27 mouse cellular contexts compared by ENCODE assay signal in the genomic region with DNA sequence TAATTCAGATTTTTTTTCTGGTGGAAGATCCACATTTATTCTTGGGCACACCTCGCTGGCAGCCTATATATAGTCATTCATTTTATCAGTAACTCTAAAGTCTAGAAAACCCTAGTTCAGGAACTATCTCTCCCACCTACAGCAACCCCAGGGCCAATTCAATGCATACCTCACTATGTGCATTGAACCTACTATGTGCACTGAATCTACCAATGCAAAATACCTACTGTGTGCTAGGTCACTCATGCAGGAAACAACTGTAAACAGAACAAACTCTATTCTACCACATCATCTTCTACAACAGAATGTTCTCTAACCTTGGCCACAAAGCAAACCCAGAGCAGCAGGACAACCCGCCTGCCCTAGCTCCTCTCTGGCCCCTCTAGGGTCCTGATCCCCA.
"Had no signal": no experiment of that assay in that cellular context is flagged by ENCODE, and none has a peak within 500 bp of the region (broad histone marks: within the 10 kb centered on the region; RNA-seq: fewer than 3 reads in every experiment).

No protein-coding gene starts in this region.

- DNase-seq: cerebellum, adult 8-10 months; cerebellum, adult 9-10 months; cerebellum, adult 9-11 months; cerebellum, postnatal 14 days; cerebellum, postnatal 25 days; cerebellum, postnatal 36 days; embryo, embryonic 11 days; forebrain, postnatal 0 days; gastrocnemius, adult 2 months; gastrocnemius, postnatal 10 days; gastrocnemius, postnatal 14 days; gastrocnemius, postnatal 25 days; gastrocnemius, postnatal 36 days; heart, adult 18-20 months; heart, adult 2 months had no signal

- H3K36me3 ChIP-seq: embryonic facial prominence, embryonic 10.5 days; embryonic facial prominence, embryonic 12.5 days; embryonic facial prominence, embryonic 13.5 days; embryonic facial prominence, embryonic 15.5 days; forebrain, embryonic 10.5 days; forebrain, embryonic 15.5 days; heart, embryonic 10.5 days had no signal

- H3K4me2 ChIP-seq: embryonic facial prominence, embryonic 12.5 days; embryonic facial prominence, embryonic 13.5 days; embryonic facial prominence, embryonic 15.5 days; forebrain, embryonic 13.5 days; forebrain, embryonic 15.5 days; heart, embryonic 11.5 days had no signal

- H3K27ac ChIP-seq: embryonic facial prominence, embryonic 10.5 days; embryonic facial prominence, embryonic 12.5 days; embryonic facial prominence, embryonic 13.5 days; embryonic facial prominence, embryonic 15.5 days; forebrain, embryonic 10.5 days; forebrain, embryonic 13.5 days; forebrain, embryonic 15.5 days; gastrocnemius, adult 2 months; heart, adult 2 months; heart, embryonic 10.5 days had no signal

- H3K9me3 ChIP-seq: embryonic facial prominence, embryonic 10.5 days; embryonic facial prominence, embryonic 12.5 days; embryonic facial prominence, embryonic 13.5 days; embryonic facial prominence, embryonic 15.5 days; forebrain, embryonic 10.5 days; forebrain, embryonic 13.5 days; forebrain, embryonic 15.5 days; heart, embryonic 10.5 days had no signal

- H3K9ac ChIP-seq: embryonic facial prominence, embryonic 12.5 days; embryonic facial prominence, embryonic 13.5 days; embryonic facial prominence, embryonic 15.5 days; forebrain, embryonic 13.5 days; forebrain, embryonic 15.5 days; forebrain, postnatal 0 days had no signal

- ATAC-seq: forebrain, embryonic 13.5 days; forebrain, embryonic 14.5 days; forebrain, embryonic 15.5 days; forebrain, embryonic 16.5 days; forebrain, postnatal 0 days had no signal

- H3K27me3 ChIP-seq: embryonic facial prominence, embryonic 12.5 days; embryonic facial prominence, embryonic 13.5 days; embryonic facial prominence, embryonic 15.5 days; forebrain, embryonic 15.5 days had no signal

- H3K4me3 ChIP-seq: embryonic facial prominence, embryonic 10.5 days; embryonic facial prominence, embryonic 12.5 days; embryonic facial prominence, embryonic 13.5 days; embryonic facial prominence, embryonic 15.5 days; erythroblast, embryonic 14.5 days; forebrain, embryonic 10.5 days; forebrain, embryonic 13.5 days; forebrain, embryonic 15.5 days; gastrocnemius, adult 2 months; heart, adult 2 months; heart, embryonic 10.5 days had no signal

- H3K4me1 ChIP-seq: embryonic facial prominence, embryonic 12.5 days; embryonic facial prominence, embryonic 13.5 days; embryonic facial prominence, embryonic 15.5 days; forebrain, embryonic 13.5 days; forebrain, embryonic 15.5 days had no signal
